Mouse (Mus musculus): ENCODE measurements around the gene Dhx33.

Dhx33 gene

DNA sequence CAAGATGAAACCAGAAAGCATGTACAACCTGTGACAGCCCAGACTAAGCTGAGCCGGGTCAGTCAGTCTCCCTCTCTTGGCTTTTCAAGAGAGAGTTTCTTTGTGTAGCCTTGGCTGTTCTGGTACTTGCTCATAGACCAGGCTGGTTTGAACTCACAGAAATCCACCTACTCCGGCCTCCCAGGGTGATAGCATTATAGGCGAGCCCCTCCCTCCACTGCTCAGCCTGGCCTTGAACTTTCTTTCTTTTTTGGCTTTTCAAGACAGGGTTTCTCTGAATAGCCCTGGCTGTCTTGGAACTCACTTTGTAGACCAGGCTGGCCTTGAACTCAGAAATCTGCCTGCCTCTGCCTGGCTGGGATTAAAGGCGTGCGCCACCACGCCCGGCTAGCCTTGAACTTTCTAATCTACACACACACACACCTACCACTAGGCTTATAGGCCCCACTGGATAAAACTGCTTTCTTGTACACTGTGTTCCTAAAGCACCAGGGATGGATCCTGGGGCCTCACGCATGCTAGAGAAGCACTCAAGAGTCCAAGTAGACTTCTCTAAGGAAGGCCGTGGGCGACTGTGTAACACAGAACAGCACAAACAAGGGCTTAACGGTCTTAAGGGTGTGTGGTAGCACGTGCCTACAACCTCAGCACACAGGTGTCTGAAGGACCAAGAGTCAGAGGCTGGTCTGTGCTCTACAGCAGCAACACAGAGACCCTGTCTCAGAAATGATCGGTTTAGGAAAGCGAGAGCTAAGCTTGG lies 23.3 kb downstream of the Dhx33 start:
- no peak for DNase-seq

GRCm38 (mm10) chr11:70980232-70980631 lies 24.0 kb downstream of the Dhx33 start:
- DNase-seq = no peak

GRCm38 (mm10) chr11:70977293-70977692 lies 26.9 kb downstream of the Dhx33 start:
- no peak for DNase-seq

DNA sequence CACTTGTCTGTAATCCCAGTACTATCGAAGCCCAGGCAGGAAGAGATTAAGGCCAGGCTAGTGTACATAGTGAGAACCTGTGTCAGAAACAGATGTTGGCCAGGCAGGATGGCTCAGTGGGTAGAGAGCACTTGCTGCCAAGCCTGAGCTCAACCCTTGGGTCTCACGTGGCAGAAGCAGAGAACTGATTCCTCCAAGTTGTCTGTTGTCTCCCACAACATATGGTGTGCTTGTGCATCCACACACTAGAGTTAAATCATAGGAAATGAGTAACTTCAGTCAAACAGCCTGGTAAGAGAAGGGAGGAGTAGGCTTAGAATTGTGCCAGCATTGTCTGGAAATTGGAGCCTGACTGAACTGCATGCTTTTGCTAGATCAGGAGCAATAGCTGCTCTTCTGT lies 29.0 kb downstream of the Dhx33 start:
- DNase-seq = no peak

- no peak for DNase-seq
Observed at GRCm38 (mm10) chr11:70973947-70974346, 30.3 kb downstream of the Dhx33 start.

- no peak for DNase-seq
Observed at GRCm38 (mm10) chr11:70972586-70972985, 31.7 kb downstream of the Dhx33 start.

GRCm38 (mm10) chr11:70970560-70971540 lies 33.4 kb downstream of the Dhx33 start:
- DNase-seq = no peak

GRCm38 (mm10) chr11:70969821-70970559 lies 34.2 kb downstream of the Dhx33 start, which contains the start of the genes Nup88 and Rpain:
Gene Nup88, minus strand, starts transcription at chr11:70969973.
Gene Rpain, plus strand, starts transcription at chr11:70970213.
- DNase-seq = peak; percentile 95

- no peak for DNase-seq
Observed at GRCm38 (mm10) chr11:70969271-70969794, 34.9 kb downstream of the Dhx33 start.

DNA sequence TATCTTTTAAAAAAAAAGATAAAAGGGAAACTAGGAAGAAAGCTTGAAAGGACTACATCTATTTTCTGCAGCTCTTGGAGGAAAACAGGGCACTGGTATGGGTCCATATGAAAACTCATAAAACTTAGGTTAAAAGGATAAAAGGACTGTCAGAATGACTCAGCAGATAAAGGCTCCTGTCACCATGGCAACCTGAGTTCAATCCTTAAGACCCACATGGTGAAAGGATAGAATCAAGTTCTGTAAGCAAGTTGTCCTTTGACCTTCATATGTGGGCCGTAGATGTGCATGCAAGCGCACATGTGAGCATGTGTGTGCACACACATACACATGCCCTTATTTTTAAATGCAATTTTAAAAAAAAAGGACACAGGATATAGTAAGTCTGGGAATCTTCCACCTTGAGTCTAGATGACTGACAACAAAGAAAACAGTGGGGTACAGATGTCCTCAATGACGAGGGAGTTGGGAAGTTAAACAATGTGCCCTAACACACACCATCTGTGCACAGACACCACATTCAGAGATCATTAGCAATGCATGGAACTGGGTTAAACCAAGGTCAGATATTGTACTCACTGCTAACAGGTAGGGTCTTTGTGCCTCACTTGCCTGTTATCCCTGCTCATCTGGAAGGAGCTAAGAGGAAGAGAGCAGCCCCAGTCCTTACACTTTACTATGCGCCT lies 39.9 kb downstream of the Dhx33 start:
- DNase-seq = no peak

GRCm38 (mm10) chr11:70960786-70961554 lies 43.3 kb downstream of the Dhx33 start:
- DNase-seq = no peak

DNA sequence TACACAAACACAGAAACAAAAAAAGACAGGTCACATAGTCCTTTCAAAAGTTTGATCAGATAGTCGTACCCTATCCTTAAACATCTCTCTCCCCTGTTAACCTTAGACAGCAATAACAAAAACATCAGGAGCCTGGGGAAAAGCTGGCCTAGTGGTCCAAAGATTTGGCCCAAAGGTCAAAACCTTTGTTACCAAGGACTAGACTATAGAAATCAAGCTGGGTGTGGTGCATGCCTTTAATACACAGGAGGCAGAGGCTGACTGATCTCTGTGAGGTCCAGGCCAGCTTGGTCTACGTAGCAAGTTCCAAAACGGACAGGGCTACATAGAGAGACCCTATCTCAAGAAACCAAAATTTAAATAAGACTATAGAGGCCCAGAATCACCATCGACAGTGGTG lies 49.5 kb downstream of the Dhx33 start:
- no peak for DNase-seq

- no peak for DNase-seq
Observed at GRCm38 (mm10) chr11:70944935-70945817, 59.1 kb downstream of the Dhx33 start.

- no peak for DNase-seq
Observed at GRCm38 (mm10) chr11:70943651-70944050, 60.6 kb downstream of the Dhx33 start.

GRCm38 (mm10) chr11:70942596-70942995 lies 61.6 kb downstream of the Dhx33 start:
- DNase-seq = no peak

DNA sequence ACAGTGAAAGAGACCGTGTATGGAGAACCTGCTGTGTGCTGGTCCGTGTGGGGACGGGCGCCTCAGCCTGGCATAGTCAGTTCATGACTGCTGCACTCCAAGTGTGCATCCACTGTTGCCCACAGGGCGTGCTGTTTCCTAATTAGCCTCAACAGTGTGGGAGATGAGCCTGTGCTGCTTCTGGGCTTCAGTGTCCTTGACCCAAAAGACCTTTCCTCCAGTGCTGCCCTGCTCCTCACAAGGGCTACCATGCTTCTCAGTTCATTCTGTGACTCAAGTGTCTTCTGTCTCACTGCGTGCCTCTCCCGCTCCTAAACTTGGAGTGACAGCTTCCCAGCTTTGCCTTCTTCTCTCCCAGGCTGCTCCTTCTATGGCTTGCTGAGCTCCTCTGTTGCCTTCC lies 68.9 kb downstream of the Dhx33 start:
- DNase-seq = no peak

Measured in kidney, postnatal 10 days (tissue).